Comparison of ENCODE assay signal across 34 mouse cellular contexts in the genomic region with DNA sequence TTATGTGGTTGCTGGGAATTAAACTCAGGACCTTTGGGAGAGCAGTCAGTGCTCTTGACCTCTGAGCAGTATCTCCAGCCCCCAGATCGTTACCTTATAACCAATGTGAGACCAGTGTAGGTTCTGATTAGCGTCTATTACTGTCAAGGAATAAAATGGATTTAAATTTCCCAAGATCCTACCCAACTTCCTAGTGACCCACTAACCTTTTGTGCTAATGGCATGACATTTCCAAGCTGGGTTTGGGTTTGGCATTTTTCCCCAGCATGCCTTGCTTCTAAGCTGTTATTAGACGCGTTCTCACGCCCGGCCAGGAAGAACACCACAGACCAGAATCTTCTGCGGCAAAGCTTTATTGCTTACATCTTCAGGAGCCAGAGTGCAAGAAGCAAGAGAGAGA. TPM values are rescaled to one million over a fixed set of nuclear protein-coding genes. Genes with fewer than 3 reads are reported as not detected.
"Had no signal": no experiment of that assay in that cellular context is flagged by ENCODE, and none has a peak within 500 bp of the region (broad histone marks: within the 10 kb centered on the region; RNA-seq: fewer than 3 reads in every experiment).

No protein-coding gene starts in this region.

- H3K4me1 ChIP-seq: heart, embryonic 13.5 days; heart, embryonic 15.5 days; hindbrain, embryonic 13.5 days; hindbrain, embryonic 15.5 days; kidney, embryonic 15.5 days; limb, embryonic 13.5 days; limb, embryonic 15.5 days; liver, embryonic 12.5 days had no signal

- ATAC-seq: hindbrain, postnatal 0 days; intestine, embryonic 16.5 days; liver, embryonic 12.5 days had no signal

- H3K27me3 ChIP-seq: heart, embryonic 13.5 days; heart, embryonic 15.5 days; hindbrain, embryonic 13.5 days; hindbrain, embryonic 15.5 days; kidney, embryonic 15.5 days; limb, embryonic 13.5 days; limb, embryonic 15.5 days; liver, embryonic 12.5 days had no signal

- H3K36me3 ChIP-seq: heart, embryonic 13.5 days; heart, embryonic 15.5 days; hindbrain, embryonic 13.5 days; hindbrain, embryonic 15.5 days; kidney, embryonic 15.5 days; limb, embryonic 13.5 days; limb, embryonic 15.5 days; liver, embryonic 12.5 days had no signal

- H3K4me2 ChIP-seq: heart, embryonic 11.5 days; heart, embryonic 13.5 days; heart, embryonic 15.5 days; hindbrain, embryonic 13.5 days; hindbrain, embryonic 15.5 days; kidney, embryonic 15.5 days; limb, embryonic 13.5 days; limb, embryonic 15.5 days; liver, embryonic 12.5 days had no signal

- H3K27ac ChIP-seq: heart, adult 2 months; heart, embryonic 13.5 days; heart, embryonic 15.5 days; hindbrain, embryonic 13.5 days; hindbrain, embryonic 15.5 days; hindbrain, postnatal 0 days; kidney, embryonic 15.5 days; kidney, postnatal 0 days; limb, embryonic 13.5 days; limb, embryonic 15.5 days; liver, embryonic 12.5 days; liver, embryonic 14.5 days had no signal

- H3K9ac ChIP-seq: heart, embryonic 13.5 days; heart, embryonic 15.5 days; hindbrain, embryonic 13.5 days; hindbrain, embryonic 15.5 days; kidney, embryonic 15.5 days; limb, embryonic 13.5 days; limb, embryonic 15.5 days; liver, embryonic 12.5 days; liver, embryonic 14.5 days had no signal

- H3K9me3 ChIP-seq: heart, embryonic 13.5 days; heart, embryonic 15.5 days; hindbrain, embryonic 13.5 days; hindbrain, embryonic 15.5 days; kidney, embryonic 15.5 days; limb, embryonic 13.5 days; limb, embryonic 15.5 days; liver, embryonic 12.5 days had no signal

- DNase-seq: gastrocnemius, postnatal 14 days; gastrocnemius, postnatal 36 days; heart, adult 2 months; heart, postnatal 14 days; kidney, adult 11 months; kidney, adult 2 months; kidney, adult 9 months; kidney, postnatal 14 days; kidney, postnatal 36 days; layer of hippocampus, adult 9-11 months; layer of hippocampus, postnatal 36 days; left cerebral cortex, postnatal 4 days had no signal

- H3K4me3 ChIP-seq: heart, adult 2 months; heart, embryonic 13.5 days; heart, embryonic 15.5 days; hindbrain, embryonic 13.5 days; hindbrain, embryonic 15.5 days; kidney, embryonic 15.5 days; limb, embryonic 13.5 days; limb, embryonic 15.5 days; liver, embryonic 12.5 days had no signal

RNA-seq across cellular contexts. Expression of a gene that starts 34.2 kb away (rescaled TPM):
- total RNA-seq: gastrocnemius, adult 18-20 months; gastrocnemius, adult 8-10 months; gastrocnemius, postnatal 14 days; gastrocnemius, postnatal 36 days; heart, adult 2 months; heart, postnatal 14 days; hematopoietic stem cell, adult 5-6 weeks; hindbrain, postnatal 0 days; left cerebral cortex, postnatal 4 days; liver, adult 2 months had no signal
- polyA plus RNA-seq: heart, adult 2 months; heart, embryonic 11.5 days; heart, embryonic 13.5 days; heart, postnatal 0 days; hindbrain, embryonic 11.5 days; hindbrain, embryonic 13.5 days; hindbrain, embryonic 15.5 days; hindbrain, postnatal 0 days; intestine, embryonic 14.5 days; kidney, adult 2 months; kidney, embryonic 15.5 days; kidney, postnatal 0 days; large intestine, adult 2 months; limb, embryonic 11.5 days; liver, adult 2 months; liver, embryonic 12.5 days had no signal
